Mouse (Mus musculus) embryonic fibroblast, embryonic 13.5 days (primary cell): ENCODE data around the gene Zfp362.

ENCODE experiments used
- CTCF ChIP-seq: IDR thresholded peaks from 2 replicates; pipeline ENCODE4 v1.5.1; 2011; ENCODE audit warnings: mild to moderate bottlenecking, control low read depth, low read length, moderate library complexity, borderline replicate concordance; ENCODE audit not compliant: insufficient read depth
- POLR2A ChIP-seq: IDR thresholded peaks from 2 replicates; pipeline ENCODE4 v1.6.1; 2011; ENCODE audit warnings: low read depth, mild to moderate bottlenecking, control low read depth, low read length, moderate library complexity

GRCm38 (mm10) chr4:128734217-128734616, 71.6 kb downstream of the Zfp362 start:
- TF ChIP-seq CTCF (no peak), POLR2A (no peak)
